ENCODE assay signal across 16 mouse cellular contexts in the genomic region with DNA sequence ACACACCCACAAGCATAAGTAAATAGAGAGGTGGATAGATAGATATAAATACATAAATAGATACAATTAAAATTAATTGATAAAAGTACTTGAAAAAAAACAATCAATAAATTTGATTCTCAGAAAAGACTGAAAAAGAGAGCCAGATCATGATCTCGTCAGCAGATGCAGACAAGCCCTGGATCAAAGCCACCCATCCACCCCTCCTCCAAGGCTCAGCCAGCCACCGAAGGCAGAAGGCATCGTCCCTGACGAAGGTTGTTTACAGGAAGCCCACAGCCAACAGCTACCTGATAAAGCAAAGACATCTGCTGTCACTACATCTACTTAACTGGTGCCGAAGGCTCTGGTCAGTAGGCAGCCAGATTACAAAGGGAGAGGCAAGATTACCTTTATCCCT.
"Had no signal": no experiment of that assay in that cellular context is flagged by ENCODE, and none has a peak within 500 bp of the region (broad histone marks: within the 10 kb centered on the region; RNA-seq: fewer than 3 reads in every experiment).

No protein-coding gene starts in this region.

- H3K27ac ChIP-seq: neural tube, embryonic 13.5 days; neural tube, embryonic 15.5 days; stomach, embryonic 15.5 days; stomach, postnatal 0 days had no signal

- H3K27me3 ChIP-seq: neural tube, embryonic 13.5 days; neural tube, embryonic 15.5 days; stomach, embryonic 15.5 days had no signal

- H3K4me2 ChIP-seq: neural tube, embryonic 13.5 days; neural tube, embryonic 15.5 days; stomach, embryonic 15.5 days had no signal

- H3K4me3 ChIP-seq: neural tube, embryonic 13.5 days; neural tube, embryonic 15.5 days; stomach, embryonic 15.5 days had no signal

- H3K4me1 ChIP-seq: neural tube, embryonic 15.5 days; stomach, embryonic 15.5 days had no signal

- H3K9me3 ChIP-seq: neural tube, embryonic 13.5 days; neural tube, embryonic 15.5 days; stomach, embryonic 15.5 days had no signal

- H3K36me3 ChIP-seq: stomach, embryonic 15.5 days had no signal

- H3K9ac ChIP-seq: neural tube, embryonic 13.5 days; neural tube, embryonic 15.5 days; stomach, embryonic 15.5 days had no signal

- DNase-seq: retina, postnatal 1 day; right cerebral cortex, adult 18-20 months; right cerebral cortex, postnatal 14 days; right cerebral cortex, postnatal 25 days; right cerebral cortex, postnatal 4 days; spleen, adult 18-20 months; thymus, adult 18-20 months; thymus, adult 2 months; thymus, postnatal 14 days; thymus, postnatal 25 days; thymus, postnatal 36 days; thymus, postnatal 4 days had no signal
